Comparison of ENCODE assay signal across 16 mouse cellular contexts in the genomic region with DNA sequence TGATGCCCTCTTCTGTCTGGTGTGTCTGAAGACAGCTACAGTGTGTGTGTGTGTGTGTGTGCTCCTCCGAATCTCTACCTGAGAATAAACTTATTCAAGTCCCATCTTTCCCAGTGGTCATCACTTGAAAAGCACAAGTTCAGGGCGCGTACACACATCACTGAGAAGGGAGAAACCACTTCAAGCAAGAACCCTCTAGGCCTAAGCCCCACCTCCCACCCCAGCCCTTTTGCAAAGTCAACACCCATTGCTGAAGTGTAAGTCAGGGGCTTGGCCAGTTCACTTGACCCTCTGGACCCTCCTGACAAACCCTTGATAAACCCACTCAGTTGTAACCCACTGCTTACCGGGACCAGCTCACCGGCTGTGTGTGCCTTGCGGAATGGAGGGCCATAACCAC.
"Had no signal": no experiment of that assay in that cellular context is flagged by ENCODE, and none has a peak within 500 bp of the region (broad histone marks: within the 10 kb centered on the region; RNA-seq: fewer than 3 reads in every experiment).

No protein-coding gene starts in this region.

- H3K36me3 ChIP-seq: midbrain, embryonic 13.5 days; midbrain, embryonic 15.5 days; neural tube, embryonic 12.5 days had no signal

- ATAC-seq: midbrain, embryonic 13.5 days; midbrain, embryonic 15.5 days had no signal

- H3K27me3 ChIP-seq: lung, embryonic 15.5 days; midbrain, embryonic 13.5 days; midbrain, embryonic 15.5 days; neural tube, embryonic 12.5 days had no signal

- H3K27ac ChIP-seq: lung, embryonic 15.5 days; macrophage; midbrain, embryonic 13.5 days; midbrain, embryonic 15.5 days; neural tube, embryonic 12.5 days had no signal

- DNase-seq: lung, adult 2 months; lung, postnatal 10 days; lung, postnatal 36 days; right cerebral cortex, postnatal 14 days; right cerebral cortex, postnatal 4 days; spleen, adult 18-20 months; thymus, adult 18-20 months; thymus, postnatal 14 days; thymus, postnatal 36 days had no signal

- H3K9me3 ChIP-seq: lung, embryonic 15.5 days; megakaryocyte, embryonic 14.5 days; midbrain, embryonic 13.5 days; midbrain, embryonic 15.5 days; neural tube, embryonic 12.5 days had no signal

- H3K4me3 ChIP-seq: lung, embryonic 15.5 days; megakaryocyte, embryonic 14.5 days; midbrain, embryonic 13.5 days; midbrain, embryonic 15.5 days; neural tube, embryonic 12.5 days had no signal

- H3K4me2 ChIP-seq: lung, embryonic 15.5 days; midbrain, embryonic 11.5 days; midbrain, embryonic 13.5 days; midbrain, embryonic 15.5 days; neural tube, embryonic 12.5 days had no signal

- H3K9ac ChIP-seq: lung, embryonic 15.5 days; midbrain, embryonic 13.5 days; midbrain, embryonic 15.5 days; neural tube, embryonic 12.5 days had no signal
